Mouse (Mus musculus) MEL (cell line): ENCODE results near the gene Camta1. TPM values are rescaled to one million over a fixed set of nuclear protein-coding genes. Genes with fewer than 3 reads are reported as not detected.
A peak's percentile ranks its signal among the peaks of the same experiment; 100 is the strongest.

ENCODE experiments used
- DNase-seq: peaks from one replicate; pipeline ENCODE4 v3.0.0; 2011; ENCODE audit warnings: low read depth, low spot score
- H3K27ac ChIP-seq: 2 replicates; pipeline ENCODE4 v1.5.1; 2012; ENCODE audit warnings: low read depth, mild to moderate bottlenecking, control low read depth, low read length, moderate library complexity; ENCODE audit not compliant: control insufficient read depth
- H3K27me3 ChIP-seq, 2 experiments: fragments of 150-350 bp in 1 of 2; sonication (generic) in 1 of 2; 2 replicates each; pipeline ENCODE4 v1.6.1; 2012; ENCODE audit warnings: low read length in 2 of 2, mild to moderate bottlenecking in 2 of 2, improper control_type of control experiment in 1 of 2, moderate library complexity in 1 of 2; ENCODE audit not compliant: insufficient read depth in 2 of 2, control insufficient read depth in 1 of 2
- H3K36me3 ChIP-seq, 2 experiments: 2 replicates each; pipeline ENCODE4 v1.6.1; 2012 to 2014; ENCODE audit warnings: low read length in 2 of 2, improper control_type of control experiment in 1 of 2, inconsistent platforms in 1 of 2, mild to moderate bottlenecking in 1 of 2; ENCODE audit not compliant: insufficient read depth in 2 of 2, control insufficient read depth in 1 of 2
- H3K4me1 ChIP-seq, 2 experiments: fragments of 150-350 bp in 1 of 2; sonication (generic) in 1 of 2; 2 replicates each; pipeline ENCODE4 v1.6.1; 2012; ENCODE audit warnings: low read length in 2 of 2, improper control_type of control experiment in 1 of 2, mild to moderate bottlenecking in 1 of 2; ENCODE audit not compliant: insufficient read depth in 2 of 2, control insufficient read depth in 1 of 2
- H3K4me3 ChIP-seq, 2 experiments: fragments of 150-350 bp in 1 of 2; sonication (generic) in 1 of 2; 2 replicates each; pipeline ENCODE4 v1.5.1; 2012; ENCODE audit warnings: low read depth in 2 of 2, low read length in 2 of 2, mild to moderate bottlenecking in 2 of 2, moderate library complexity in 2 of 2, control low read depth in 1 of 2, improper control_type of control experiment in 1 of 2; ENCODE audit not compliant: control insufficient read depth in 1 of 2, insufficient read depth in 1 of 2
- H3K79me2 ChIP-seq: 2 replicates; pipeline ENCODE4 v1.6.1; 2012; ENCODE audit warnings: mild to moderate bottlenecking, low read length, moderate library complexity; ENCODE audit not compliant: control insufficient read depth, poor library complexity, insufficient read depth
- H3K9ac ChIP-seq: 2 replicates; pipeline ENCODE4 v1.6.1; 2012; ENCODE audit warnings: low read depth, mild to moderate bottlenecking, control low read depth, low read length, moderate library complexity; ENCODE audit not compliant: control insufficient read depth, poor library complexity, severe bottlenecking
- H3K9me3 ChIP-seq: fragments of 150-350 bp; sonication (generic); replicated peaks from 2 replicates; pipeline ENCODE4 v1.6.1; 2012; ENCODE audit warnings: mild to moderate bottlenecking, low read length, improper control_type of control experiment, moderate library complexity; ENCODE audit not compliant: insufficient read depth
- CTCF ChIP-seq, 3 experiments: IDR thresholded peaks in 2 of 3; conservative IDR thresholded peaks in 1 of 3; 2 replicates each; pipeline ENCODE4 v1.5.1; 2011 to 2012; ENCODE audit warnings: low read length in 3 of 3, low read depth in 2 of 3, mild to moderate bottlenecking in 2 of 3, improper control_type of control experiment in 1 of 3, inconsistent platforms in 1 of 3, mixed read lengths in 1 of 3, moderate library complexity in 1 of 3; ENCODE audit not compliant: control insufficient read depth in 1 of 3, insufficient read depth in 1 of 3, poor library complexity in 1 of 3, severe bottlenecking in 1 of 3
- ETS1 ChIP-seq: IDR thresholded peaks from 2 replicates; pipeline ENCODE4 v1.6.1; 2012; ENCODE audit warnings: low read depth, mild to moderate bottlenecking, inconsistent platforms, low read length, improper control_type of control experiment, moderate library complexity
- GABPA ChIP-seq: IDR thresholded peaks from 2 replicates; pipeline ENCODE4 v1.6.1; 2012; ENCODE audit warnings: low read depth, mild to moderate bottlenecking, inconsistent platforms, low read length, improper control_type of control experiment, moderate library complexity
- GATA1 ChIP-seq: IDR thresholded peaks from 2 replicates; pipeline ENCODE4 v1.6.1; 2011; ENCODE audit warnings: low read depth, low read length, improper control_type of control experiment
- JUND ChIP-seq: IDR thresholded peaks from 2 replicates; pipeline ENCODE4 v1.6.1; 2011; ENCODE audit warnings: low read depth, mild to moderate bottlenecking, improper control_type of control experiment, low read length
- MAFK ChIP-seq: IDR thresholded peaks from 2 replicates; pipeline ENCODE4 v1.6.1; 2011; ENCODE audit warnings: low read depth, mild to moderate bottlenecking, low read length, improper control_type of control experiment, borderline replicate concordance
- MAZ ChIP-seq: IDR thresholded peaks from 2 replicates; pipeline ENCODE4 v1.6.1; 2012; ENCODE audit warnings: low read depth, mild to moderate bottlenecking, inconsistent platforms, low read length, improper control_type of control experiment
- MEF2A ChIP-seq: IDR thresholded peaks from 2 replicates; pipeline ENCODE4 v1.6.1; 2014; ENCODE audit warnings: low read depth, mild to moderate bottlenecking, inconsistent platforms, low read length, improper control_type of control experiment; ENCODE audit not compliant: poor library complexity, insufficient replicate concordance, severe bottlenecking; ENCODE audit errors: extremely low read depth
- MYB ChIP-seq: IDR thresholded peaks from 2 replicates; pipeline ENCODE4 v1.6.1; 2011; ENCODE audit warnings: mild to moderate bottlenecking, low read depth, low read length, improper control_type of control experiment
- NELFE ChIP-seq: IDR thresholded peaks from 2 replicates; pipeline ENCODE4 v1.6.1; 2011; ENCODE audit warnings: low read depth, low read length, improper control_type of control experiment
- NRF1 ChIP-seq: IDR thresholded peaks from 2 replicates; pipeline ENCODE4 v1.6.1; 2014; ENCODE audit warnings: low read depth, mild to moderate bottlenecking, inconsistent platforms, low read length, improper control_type of control experiment, moderate library complexity; ENCODE audit not compliant: poor library complexity, insufficient read depth, severe bottlenecking
- POLR2A ChIP-seq, 2 experiments: IDR thresholded peaks; 2 replicates each; pipeline ENCODE4 v1.6.1; 2011 to 2012; ENCODE audit warnings: low read length in 2 of 2, mild to moderate bottlenecking in 2 of 2, control low read depth in 1 of 2, improper control_type of control experiment in 1 of 2, low read depth in 1 of 2, moderate library complexity in 1 of 2; ENCODE audit not compliant: control insufficient read depth in 1 of 2, insufficient read depth in 1 of 2, poor library complexity in 1 of 2
- POLR2AphosphoS2 ChIP-seq: IDR thresholded peaks from 2 replicates; pipeline ENCODE4 v1.6.1; 2011; ENCODE audit warnings: low read length, improper control_type of control experiment
- POLR2AphosphoS5 ChIP-seq: IDR thresholded peaks from 2 replicates; pipeline ENCODE4 v1.6.1; 2012; ENCODE audit warnings: low read depth, borderline replicate concordance, mild to moderate bottlenecking, inconsistent platforms, low read length, moderate library complexity, mixed read lengths
- RAD21 ChIP-seq: IDR thresholded peaks from 2 replicates; pipeline ENCODE4 v1.6.1; 2011; ENCODE audit warnings: mild to moderate bottlenecking, low read depth, low read length, improper control_type of control experiment
- RCOR1 ChIP-seq: IDR thresholded peaks from 2 replicates; pipeline ENCODE4 v1.6.1; 2012; ENCODE audit warnings: low read depth, mild to moderate bottlenecking, inconsistent platforms, low read length, improper control_type of control experiment
- SIN3A ChIP-seq: IDR thresholded peaks from 2 replicates; pipeline ENCODE4 v1.6.1; 2012; ENCODE audit warnings: low read length, improper control_type of control experiment, inconsistent platforms
- SMC3 ChIP-seq: IDR thresholded peaks from 2 replicates; pipeline ENCODE4 v1.6.1; 2011; ENCODE audit warnings: low read depth, low read length, improper control_type of control experiment
- TCF12 ChIP-seq: IDR thresholded peaks from 2 replicates; pipeline ENCODE4 v1.6.1; 2014; ENCODE audit warnings: low read depth, mild to moderate bottlenecking, inconsistent platforms, low read length, improper control_type of control experiment, moderate library complexity
- USF1 ChIP-seq: IDR thresholded peaks from 2 replicates; pipeline ENCODE4 v1.6.1; 2014; ENCODE audit warnings: low read depth, mild to moderate bottlenecking, inconsistent platforms, low read length, improper control_type of control experiment, moderate library complexity
- ZC3H11A ChIP-seq: IDR thresholded peaks from 2 replicates; pipeline ENCODE4 v1.6.1; 2012; ENCODE audit warnings: low read depth, mild to moderate bottlenecking, inconsistent platforms, low read length, improper control_type of control experiment
- ZKSCAN1 ChIP-seq: IDR thresholded peaks from 2 replicates; pipeline ENCODE4 v1.6.1; 2012; ENCODE audit warnings: low read depth, mild to moderate bottlenecking, inconsistent platforms, low read length, improper control_type of control experiment, moderate library complexity
- ZNF384 ChIP-seq: IDR thresholded peaks from 2 replicates; pipeline ENCODE4 v1.6.1; 2012; ENCODE audit warnings: low read depth, mild to moderate bottlenecking, inconsistent platforms, low read length, improper control_type of control experiment
- polyA plus RNA-seq, 2 experiments: library from polyadenylated mRNA; stranded (reverse) in 1 of 2; unstranded in 1 of 2; fragments of >175 nt in 1 of 2; fragments of >200 nt in 1 of 2; gene quantifications; 2 replicates each; pipeline versions ENCODE4 v1.2.1 to v1.2.4; 2012; ENCODE audit warnings: low replicate concordance in 2 of 2, low read depth in 1 of 2; ENCODE audit not compliant: insufficient read length in 2 of 2, insufficient read depth in 1 of 2, missing spikeins in 1 of 2
- total RNA-seq: library from RNA; depleted of rRNA; stranded (reverse); fragments of 300-350 nt; gene quantifications from 2 replicates; pipeline ENCODE4 v1.2.3, GENCODE M21; 2012

The Camta1 gene
- total and polyA plus RNA-seq, 3 experiments = 28.2 to 87.5 TPM; not detected in 1

GRCm38 (mm10) chr4:151144121-151144520 is 717.6 kb downstream of the Camta1 start:
- H3K27ac ChIP-seq = no peak overlapping the region
- no peak overlapping the region for H3K4me3 ChIP-seq
- H3K9ac ChIP-seq = no peak overlapping the region
- H3K36me3 ChIP-seq = no peaks in the 10 kb centered on the region
- H3K79me2 ChIP-seq = no peaks in the 10 kb centered on the region
- TF ChIP-seq NRF1 (no peak), MAZ (no peak)
- TF ChIP-seq, all 39 proteins: peak for 0
- Histone ChIP-seq H3K9me3 (no peaks in the 10 kb centered on the region), H3K4me1 (no peaks in the 10 kb centered on the region), H3K27me3 (no peaks in the 10 kb centered on the region)
- DNase-seq = no peak

- no peak for TF ChIP-seq ETS1
- peak; percentile 30 for TF ChIP-seq RAD21
- no peak for TF ChIP-seq MAZ
- no peak for TF ChIP-seq ZC3H11A
- TF ChIP-seq CTCF (IDR thresholded peaks at IDR 0.05 in 2 of 3, conservative IDR thresholded peaks at IDR 0.05 in 1 of 3; ENCODE audit: control insufficient read depth in 1 of 3, insufficient read depth in 1 of 3, low read depth in 2 of 3, low read length in 3 of 3, poor library complexity in 1 of 3, severe bottlenecking in 1 of 3) = peak; percentile 44 to 64 (median 56)
- peak; percentile 24; the same call in 1 of the 2 replicates for TF ChIP-seq SMC3
- TF ChIP-seq RCOR1 = no peak
- TF ChIP-seq MAFK = no peak
- TF ChIP-seq JUND = no peak
- no peak for TF ChIP-seq POLR2A (IDR thresholded peaks at IDR 0.05; ENCODE audit: control insufficient read depth in 1 of 2, insufficient read depth in 1 of 2, low read depth in 1 of 2, low read length in 2 of 2, poor library complexity in 1 of 2)
- Histone ChIP-seq H3K9me3 (no peaks in the 10 kb centered on the region), H3K9ac (no peak overlapping the region), H3K27ac (no peak overlapping the region), H3K79me2 (no peaks in the 10 kb centered on the region), H3K4me3 (no peak overlapping the region), H3K4me1 (no peaks in the 10 kb centered on the region), H3K36me3 (no peaks in the 10 kb centered on the region), H3K27me3 (no peaks in the 10 kb centered on the region)
- peak; percentile 25 for DNase-seq
These were observed 720.3 kb downstream of the Camta1 start for GRCm38 (mm10) chr4:151141196-151141880.

DNA sequence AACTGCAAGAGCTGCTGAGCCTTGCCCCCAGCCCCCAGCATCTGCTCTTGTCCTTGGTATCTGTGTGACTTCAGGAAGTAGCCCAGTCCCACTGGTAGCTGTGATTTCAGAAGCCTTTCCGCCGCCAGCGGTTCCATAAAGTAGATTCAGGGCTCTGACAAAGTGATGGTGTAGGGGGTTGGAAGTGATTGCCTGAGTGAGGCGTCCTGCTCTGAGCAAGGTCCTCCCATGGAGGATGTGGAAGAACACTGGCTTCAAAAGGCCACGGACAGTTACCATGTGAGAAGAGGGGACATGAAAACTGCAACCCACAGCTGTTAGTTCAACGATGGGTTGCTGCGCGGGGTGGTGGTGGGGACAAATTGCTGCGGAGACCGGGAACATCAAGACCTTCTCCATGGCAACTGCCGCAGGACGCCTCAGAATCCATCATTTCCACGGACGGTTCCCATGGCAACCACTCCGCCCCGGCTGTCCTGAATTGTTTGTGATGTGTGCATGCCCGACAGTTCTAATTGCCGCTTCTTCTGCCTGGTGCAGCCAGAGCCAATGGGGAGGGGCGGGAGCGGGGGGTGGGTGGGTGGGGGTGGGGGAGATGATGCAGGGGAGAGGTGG is 721.2 kb downstream of the Camta1 start:
- H3K4me1 ChIP-seq = no peaks in the 10 kb centered on the region
- no peak for TF ChIP-seq GATA1
- TF ChIP-seq ZNF384 = no peak
- no peak for TF ChIP-seq POLR2A (IDR thresholded peaks at IDR 0.05; ENCODE audit: control insufficient read depth in 1 of 2, insufficient read depth in 1 of 2, low read depth in 1 of 2, low read length in 2 of 2, poor library complexity in 1 of 2)
- TF ChIP-seq SIN3A = no peak
- no peak for TF ChIP-seq MEF2A
- no peak for TF ChIP-seq MYB
- TF ChIP-seq JUND = no peak
- TF ChIP-seq NELFE = no peak
- TF ChIP-seq ETS1 = no peak
- TF ChIP-seq ZKSCAN1 = no peak
- no peak for TF ChIP-seq POLR2AphosphoS5
- TF ChIP-seq GABPA = no peak
- TF ChIP-seq USF1 = no peak
- TF ChIP-seq POLR2AphosphoS2 = no peak
- TF ChIP-seq MAZ = no peak
- no peak for TF ChIP-seq TCF12
- TF ChIP-seq NRF1 = no peak
- no peak for TF ChIP-seq MAFK
- no peaks in the 10 kb centered on the region for H3K79me2 ChIP-seq
- no peaks in the 10 kb centered on the region for H3K27me3 ChIP-seq
- DNase-seq = no peak
- no peaks in the 10 kb centered on the region for H3K9me3 ChIP-seq
- H3K27ac ChIP-seq = no peak overlapping the region
- H3K9ac ChIP-seq = no peak overlapping the region
- no peaks in the 10 kb centered on the region for H3K36me3 ChIP-seq
- no peak overlapping the region for H3K4me3 ChIP-seq
